Mouse (Mus musculus) Muller cell, postnatal 12 days (primary cell): ENCODE measurements at regions not wholly inside any gene's neighbourhood (a gene's known extent, or its start where the extent isn't known, plus 50 kb on each side); places are given as distances from the start of the nearest gene placed in this dataset.
A peak's percentile ranks its signal among the peaks of the same experiment; 100 is the strongest.

Source experiments
- DNase-seq: peaks from one replicate; pipeline ENCODE4 v3.0.0-alpha.2; 2015; ENCODE audit errors: inconsistent ontology term

DNA sequence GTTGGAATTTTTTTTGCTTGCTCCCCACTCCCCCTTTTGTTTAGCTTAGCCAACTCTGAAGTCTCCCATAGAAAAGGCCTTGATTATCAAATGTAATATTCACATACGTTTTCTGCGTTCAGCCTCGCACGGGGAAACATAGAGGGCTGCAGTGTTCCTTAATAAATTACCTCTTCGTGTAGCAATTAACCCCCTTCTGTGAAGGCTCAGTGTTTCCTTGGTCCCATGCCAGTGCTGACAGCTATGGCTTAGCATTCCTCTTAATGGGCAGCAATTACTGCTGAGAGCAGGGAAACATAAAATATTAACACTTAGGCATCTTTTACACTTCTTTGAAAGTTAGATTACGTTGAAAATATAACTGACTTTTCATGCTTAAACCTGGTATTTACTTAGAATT lies 282.9 kb downstream of the Lyplal1 start:
- DNase-seq: peak; percentile 46

DNA sequence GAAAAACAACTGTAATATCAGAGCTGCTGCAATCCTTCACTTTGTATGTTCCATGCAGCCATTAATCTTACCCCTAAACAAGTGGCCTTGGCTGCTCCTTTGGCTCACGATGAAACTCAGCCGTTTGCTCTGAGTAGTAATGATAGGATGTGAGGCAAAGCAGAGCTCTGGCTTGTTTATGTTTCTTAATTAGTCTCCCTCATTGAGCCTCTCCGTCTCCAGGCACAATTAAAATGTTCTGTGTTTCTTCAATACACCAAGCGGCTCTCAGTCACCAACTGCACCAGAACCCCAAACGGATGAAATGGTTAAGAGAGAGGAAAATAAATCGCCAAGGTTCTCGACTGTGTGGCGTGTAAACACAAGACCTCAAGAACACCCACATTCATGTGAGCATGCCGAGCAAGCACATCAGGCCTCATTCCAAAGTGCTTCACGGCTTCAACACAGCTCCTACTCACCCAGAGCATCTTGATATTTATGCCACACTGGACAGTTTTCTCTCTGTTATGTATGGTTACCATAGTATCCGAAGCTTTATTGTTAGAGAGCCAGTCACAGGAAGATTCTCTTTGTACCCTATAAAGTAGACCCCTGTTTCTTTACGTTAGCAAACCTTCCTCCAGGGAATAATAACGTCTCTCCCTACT lies 280.4 kb downstream of the Lyplal1 start:
- DNase-seq: no peak

DNA sequence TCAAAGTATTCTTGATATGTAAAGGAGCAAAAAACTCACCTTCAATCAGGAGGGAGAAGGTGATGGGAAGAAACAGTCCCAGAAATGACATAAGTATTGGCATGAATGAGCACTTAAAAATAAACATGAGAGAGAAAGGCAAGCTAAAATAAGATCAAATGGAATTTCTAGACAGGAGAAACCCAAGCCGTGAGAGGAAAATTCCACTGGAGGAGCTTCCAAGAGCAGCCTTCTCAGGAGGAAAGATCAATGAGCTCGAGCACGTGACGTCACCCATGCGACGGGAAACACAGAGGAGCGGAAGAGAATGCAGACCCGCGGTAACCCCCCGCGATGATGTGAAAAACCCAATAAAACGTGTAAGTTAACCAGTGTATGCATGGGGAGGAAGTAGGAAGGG lies 274.6 kb downstream of the Lyplal1 start:
- no peak for DNase-seq

DNA sequence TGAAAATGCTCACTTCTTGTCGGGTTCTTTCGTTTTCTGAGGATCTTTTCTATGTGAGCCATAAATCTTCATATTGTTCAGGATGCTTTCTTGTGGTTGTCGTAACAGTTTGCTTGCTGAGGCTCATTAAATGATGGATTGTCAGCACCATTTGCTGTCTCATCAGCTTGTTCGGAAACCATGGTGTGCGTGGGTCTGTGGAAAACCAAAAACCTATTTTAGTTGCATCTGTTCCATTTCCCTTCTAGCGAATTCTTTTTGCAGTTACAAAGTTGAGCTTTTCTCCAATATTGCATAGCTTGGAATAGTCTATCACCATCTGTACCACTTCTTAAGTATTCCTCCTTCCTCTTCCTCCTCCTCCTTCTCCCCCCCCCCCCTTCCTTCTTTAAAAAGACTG lies 269.9 kb downstream of the Lyplal1 start:
- no peak for DNase-seq

DNA sequence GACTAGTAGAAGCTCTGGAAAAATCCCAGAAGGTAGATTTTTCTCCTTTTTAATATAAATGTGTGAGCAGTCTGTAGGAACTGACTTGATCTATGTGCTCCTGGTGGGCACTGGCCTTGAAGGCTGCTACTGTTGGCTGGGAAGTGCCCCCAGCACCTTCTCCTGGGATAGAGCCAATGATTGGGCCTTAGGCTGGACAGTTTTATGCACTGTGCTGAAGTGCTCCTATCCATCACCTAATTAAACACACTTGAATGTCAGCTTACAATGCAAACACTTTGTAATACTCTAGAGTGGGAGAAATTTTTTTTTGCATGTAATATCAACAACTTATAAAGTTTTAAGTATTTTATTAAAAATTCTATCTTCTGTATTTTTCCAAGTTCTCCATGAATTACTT lies 266.5 kb downstream of the Lyplal1 start:
- no peak for DNase-seq

DNA sequence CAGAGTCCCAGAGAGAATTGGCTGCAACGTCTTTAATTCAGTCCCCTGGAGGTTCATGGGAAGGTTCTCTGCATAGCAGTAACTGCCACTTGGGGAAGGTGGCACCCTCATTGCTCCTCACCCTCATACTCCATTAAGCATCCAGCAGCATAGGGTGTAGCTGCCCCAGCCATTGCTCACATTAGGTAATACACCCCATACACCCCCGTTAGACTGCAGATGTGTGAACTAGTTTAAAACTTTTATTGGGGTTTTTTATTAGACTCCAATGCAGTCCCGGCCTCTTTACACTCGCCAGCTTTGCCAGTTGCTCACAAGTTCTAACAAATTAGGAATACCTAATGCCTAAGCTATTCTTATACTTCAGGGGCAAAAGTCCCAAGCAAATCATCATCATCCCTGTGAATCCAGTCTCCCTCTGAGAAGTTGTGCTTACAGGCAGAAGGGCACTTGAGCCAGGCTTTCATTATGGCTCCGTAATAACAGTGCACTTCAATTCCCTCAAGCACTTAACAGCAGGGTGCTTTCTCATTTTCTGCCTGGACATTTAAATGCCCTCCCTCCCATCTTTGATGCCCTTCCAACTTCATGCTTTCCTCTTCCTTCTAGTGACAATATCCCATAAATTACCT lies 265.7 kb downstream of the Lyplal1 start:
- DNase-seq: no peak

DNA sequence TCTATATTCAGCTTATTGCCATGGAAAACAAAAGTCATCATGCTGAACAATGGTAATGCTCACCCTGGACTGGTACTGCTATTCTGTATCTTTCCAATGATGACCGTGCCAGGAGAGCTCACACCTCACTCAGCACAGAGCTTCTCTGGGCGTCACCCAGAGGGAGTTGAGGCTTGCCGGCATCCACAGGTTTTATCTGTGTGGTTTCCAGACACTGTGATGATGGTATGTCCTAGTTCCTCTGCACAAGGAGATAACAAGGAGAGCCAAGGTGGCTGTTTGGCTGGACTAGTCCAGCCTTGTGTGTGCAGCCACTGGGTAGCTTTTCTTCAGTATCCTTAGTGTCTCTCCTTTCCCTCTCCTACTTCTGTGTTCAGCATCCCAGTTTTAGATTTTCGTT lies 255.4 kb downstream of the Lyplal1 start:
- DNase-seq: no peak

DNA sequence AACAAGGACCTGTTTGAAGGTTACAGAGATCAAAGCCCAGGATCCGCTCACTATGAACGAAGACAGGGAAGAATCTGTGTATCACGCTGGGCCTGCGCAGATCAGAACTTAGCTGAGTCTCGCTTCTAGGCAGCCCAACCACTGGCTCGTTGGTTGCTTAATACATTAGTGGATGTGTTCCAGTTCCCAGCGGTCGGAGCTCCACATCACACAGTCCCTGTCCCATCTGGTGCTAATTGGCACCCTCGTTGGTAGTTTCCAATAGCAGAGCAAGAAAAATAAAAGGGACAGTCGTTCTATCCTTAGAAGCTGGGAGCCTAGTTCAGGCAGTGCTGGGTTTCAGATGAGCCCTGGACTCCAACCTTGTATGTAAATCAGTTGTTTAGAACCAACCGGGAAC lies 251.2 kb downstream of the Lyplal1 start:
- DNase-seq: no peak

DNA sequence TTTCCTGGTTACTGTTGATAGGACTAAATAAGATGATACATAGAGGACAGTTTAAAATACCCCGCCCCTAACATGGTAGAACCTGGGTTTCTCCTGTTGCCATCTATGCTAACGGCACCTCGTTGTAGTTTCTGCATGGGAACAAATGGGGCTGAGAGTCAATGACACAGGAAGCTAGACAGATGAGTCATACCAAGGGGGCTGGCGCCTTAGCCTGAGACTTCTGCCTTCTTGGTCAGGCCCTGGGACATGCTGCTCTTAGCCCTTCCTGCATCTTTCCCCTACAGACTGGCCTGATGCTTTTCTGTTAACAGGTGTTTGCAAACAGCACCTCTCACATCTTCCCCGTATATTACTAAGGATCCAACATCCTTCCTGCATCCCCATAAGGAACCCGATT lies 250.5 kb downstream of the Lyplal1 start:
- no peak for DNase-seq

DNA sequence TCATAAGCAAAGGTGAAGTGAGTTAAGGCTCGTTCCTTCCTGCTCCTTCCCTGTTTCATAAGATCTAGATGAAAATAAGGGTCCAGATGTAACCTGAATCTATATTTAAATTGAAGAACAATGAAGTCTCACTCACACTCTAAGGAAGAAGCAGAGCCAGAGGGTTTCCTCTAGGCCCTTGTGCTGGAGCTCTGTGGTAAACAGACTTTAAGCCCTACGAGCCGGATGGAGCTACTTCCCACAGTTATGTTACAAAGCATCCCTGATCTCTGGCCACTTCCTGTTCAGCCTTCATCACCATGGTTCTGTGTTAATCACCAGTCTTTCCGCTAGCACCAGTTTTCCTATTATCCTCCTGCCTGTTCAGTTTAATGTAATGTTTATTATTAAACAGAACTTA lies 250.1 kb downstream of the Lyplal1 start:
- no peak for DNase-seq

DNA sequence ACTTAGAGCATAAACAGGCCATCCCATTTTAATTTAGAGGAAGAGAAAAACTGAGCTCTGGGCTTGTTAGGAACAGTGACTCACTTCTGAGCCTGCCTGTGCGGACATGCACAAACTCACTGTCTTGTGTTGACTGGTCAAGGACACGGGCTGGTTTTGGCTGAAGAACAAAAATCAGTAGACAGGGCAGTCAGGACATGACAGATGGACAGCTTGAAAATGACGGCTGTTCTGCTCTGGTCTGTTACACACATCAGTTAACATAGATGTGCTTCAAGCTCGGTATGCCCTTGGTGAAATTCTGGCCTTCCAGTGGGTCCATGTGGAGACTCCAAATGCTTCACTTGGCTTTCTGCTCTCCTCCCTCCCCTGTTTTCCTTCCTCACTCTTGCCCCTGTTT lies 248.4 kb downstream of the Lyplal1 start:
- DNase-seq: no peak

DNA sequence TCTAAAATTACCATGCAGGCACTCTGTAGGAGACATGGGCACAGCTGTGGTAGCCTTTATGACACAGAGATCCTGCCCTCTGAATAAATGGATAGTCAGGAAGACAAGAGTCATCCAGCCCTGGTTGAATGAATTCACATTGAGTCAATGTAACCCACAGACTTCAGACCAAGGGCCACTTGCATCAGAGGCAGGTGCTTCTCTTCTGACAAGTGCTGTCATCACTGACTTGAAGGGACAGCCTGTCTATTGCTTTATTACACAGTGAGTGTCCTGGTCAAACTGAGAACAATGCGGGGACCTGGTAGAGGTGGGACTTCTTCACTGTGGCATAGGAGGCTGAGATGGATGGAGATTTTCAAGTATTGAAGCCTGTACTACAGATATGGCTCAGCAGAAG lies 230.1 kb downstream of the Lyplal1 start:
- DNase-seq: no peak

DNA sequence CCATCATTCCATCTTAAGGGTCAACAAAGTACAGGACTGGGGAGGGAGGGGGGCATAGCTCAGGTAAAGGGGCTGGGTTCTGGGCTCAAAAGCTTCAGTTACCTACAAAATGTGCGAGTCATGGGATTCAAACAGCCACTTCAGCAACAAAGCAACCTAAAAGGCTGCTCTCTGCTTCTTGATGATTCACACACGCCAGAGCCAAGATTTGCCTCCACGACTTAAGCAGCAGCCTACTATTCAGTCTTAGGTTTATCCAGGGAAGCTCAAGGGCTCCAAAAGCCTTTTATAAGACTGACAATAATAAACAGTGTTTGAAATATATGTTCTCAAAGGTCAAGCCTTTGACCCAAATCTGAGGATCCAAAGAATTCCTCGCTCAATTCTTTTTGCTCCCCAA lies 225.3 kb downstream of the Lyplal1 start:
- DNase-seq: no peak

DNA sequence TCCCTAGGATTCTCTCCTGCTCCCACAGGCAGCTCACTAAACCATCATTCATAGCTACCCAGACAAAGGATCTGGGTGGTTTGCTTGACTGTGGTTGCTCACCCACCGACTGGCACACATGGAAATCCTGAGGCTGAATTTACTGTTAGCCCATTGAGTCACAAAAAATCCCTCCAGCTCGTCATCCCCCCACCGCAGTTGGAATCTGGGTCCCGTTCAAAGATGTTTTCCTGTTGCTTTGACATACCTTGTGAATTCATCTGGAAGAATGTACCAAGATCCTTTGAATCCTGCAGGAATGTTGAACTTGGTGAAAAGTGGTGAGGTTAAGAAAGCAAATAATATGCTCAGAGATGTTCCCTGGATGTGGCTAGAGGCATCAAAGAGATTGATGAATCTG lies 223.7 kb downstream of the Lyplal1 start:
- peak; percentile 89 for DNase-seq

DNA sequence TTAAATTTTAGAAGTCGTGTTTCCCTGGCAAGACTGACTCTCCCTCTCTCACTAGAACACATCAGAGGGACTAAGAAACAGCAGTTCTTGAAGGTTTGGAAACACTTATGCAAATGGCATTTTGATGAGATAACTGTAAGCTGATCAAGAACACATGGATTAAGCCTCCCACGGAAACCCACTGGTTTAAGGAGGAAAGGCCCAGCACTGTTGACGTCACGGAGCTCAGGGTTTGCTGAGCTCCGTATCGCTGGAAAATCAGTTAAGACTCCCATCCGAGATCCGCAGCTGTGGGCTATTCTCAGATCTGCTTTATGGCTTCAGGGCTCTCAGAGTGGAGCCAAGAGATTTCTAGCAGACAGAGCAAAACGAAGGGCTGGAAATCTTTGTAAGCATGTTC lies 218.6 kb downstream of the Lyplal1 start:
- no peak for DNase-seq

DNA sequence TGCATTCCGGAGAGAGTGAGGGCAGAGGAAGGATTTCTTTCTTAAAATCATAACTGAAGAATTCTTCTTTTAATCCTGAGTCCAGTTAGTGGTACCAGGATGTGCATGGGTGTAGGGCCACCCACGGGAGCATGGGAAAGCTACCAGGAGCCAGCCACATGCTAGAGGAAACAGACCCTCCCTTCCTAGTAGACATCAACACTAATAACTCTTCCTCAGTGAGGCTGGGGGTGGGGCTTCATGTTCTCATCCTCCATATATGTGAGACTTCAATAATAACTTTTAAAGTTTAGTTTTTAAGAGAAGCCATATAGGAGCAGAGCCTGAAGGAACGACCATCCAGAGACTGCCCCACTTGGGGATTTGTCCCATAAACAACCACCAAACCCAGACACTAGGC lies 216.8 kb downstream of the Lyplal1 start:
- no peak for DNase-seq

DNA sequence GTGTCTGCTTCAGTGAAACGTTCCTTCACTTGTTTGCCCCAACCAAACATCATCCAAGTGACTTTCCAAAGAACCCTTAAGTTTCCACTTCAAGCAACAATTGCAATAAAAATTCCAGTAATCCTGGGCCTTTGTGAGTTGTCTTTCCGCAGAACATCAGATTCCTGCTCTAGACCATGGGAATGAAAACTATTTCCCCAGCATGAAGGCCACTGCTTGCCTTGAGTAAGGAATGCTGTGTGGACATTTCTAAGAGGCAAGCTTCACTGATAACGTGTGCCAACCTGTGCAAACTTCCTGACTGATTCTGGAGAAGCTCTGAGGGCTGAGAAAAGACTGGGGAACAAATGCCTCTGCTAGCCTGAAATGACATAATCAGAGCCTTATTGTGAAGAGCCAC lies 214.7 kb downstream of the Lyplal1 start:
- DNase-seq: no peak

DNA sequence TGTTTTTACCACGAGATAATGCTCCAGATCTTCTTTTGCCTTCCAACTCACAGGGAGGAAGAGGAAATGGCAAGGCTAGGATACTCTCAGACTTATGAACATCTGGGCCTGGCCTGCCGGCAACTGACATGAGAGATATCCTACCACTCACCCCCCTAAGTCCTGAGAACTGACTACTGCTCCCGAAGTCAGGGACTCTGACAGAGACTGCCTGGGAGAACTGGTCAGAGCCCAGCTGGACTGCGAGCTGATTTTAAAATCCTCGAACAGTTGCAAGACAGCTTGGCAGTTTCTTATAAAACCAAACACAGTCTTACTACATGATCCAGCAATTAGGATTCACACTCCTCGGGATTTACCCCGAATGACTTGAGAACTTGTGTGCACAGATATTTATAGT lies 211.4 kb downstream of the Lyplal1 start:
- no peak for DNase-seq

DNA sequence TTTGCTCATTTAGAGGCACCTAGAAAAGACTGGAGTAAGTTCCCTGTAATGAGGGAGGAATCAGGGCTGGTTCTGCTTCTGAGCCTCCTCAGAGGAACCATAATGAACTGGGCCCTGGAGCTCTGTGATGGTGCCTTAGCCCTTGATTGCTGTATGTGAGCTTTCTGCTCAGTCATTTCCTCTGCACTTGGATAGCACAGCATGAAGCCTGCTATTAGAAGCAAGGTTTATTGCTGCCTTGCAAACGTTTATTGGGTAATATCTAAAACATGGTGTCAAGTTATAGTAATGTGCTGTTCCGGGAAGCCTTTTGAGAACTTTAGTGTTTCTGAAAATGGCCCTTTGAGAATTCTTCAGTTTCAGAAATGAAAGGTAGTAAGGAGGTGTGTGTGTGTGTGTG lies 201.5 kb downstream of the Lyplal1 start:
- DNase-seq: no peak

DNA sequence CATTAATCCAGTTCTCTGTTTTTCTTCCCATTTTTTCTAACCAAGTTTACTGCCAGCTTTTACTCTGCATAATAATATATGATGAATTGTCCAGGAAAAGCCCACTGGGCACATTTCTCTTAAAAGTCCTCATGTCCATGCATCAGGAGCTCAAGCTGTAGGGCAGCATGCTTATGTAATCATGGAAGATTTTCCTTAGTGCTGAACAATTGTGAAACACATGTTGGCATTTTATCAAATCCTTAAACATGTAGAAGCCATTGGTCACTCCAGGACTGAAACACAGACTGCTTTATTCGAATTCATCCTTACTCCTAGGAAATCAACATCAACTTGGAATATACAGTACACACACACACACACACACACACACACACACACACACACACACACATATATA lies 198.4 kb downstream of the Lyplal1 start:
- DNase-seq: no peak

DNA sequence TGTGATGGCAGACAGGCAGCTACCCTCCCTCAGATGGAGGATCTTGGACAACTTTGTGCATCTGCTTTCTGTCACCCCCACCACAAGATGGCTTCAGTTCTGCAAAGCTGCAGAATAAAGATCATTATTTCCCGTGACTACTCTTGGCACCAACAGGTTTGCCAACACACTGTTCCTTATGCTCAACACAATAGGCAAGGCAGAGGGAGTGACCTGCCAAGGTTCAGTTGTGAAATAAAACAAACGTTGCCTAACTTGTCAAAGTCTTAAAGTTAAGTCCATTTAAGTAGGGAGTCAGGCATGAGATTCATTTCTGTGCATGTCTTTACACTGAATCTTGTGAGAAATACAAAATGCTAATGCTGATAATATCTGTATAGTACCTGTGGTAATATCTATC lies 193.4 kb downstream of the Lyplal1 start:
- DNase-seq: no peak

DNA sequence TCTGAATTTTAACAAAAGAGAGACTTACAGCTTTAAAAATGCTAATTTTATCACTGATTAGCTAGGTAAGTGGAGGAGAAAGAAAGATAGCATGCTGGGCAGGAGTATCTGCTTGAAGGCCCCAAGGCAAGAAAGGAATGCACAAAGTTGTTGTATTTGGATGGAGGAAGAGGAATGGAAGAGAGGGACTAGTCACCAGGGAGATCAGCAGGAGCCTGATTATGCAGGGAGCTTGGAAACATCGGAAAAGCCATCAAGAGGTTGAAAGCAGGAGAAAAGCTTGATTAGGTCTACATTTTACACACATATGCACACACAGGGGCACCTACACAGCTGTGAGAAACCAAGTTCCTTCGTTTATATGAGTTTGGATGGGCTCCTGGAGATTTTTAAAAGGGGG lies 188.1 kb downstream of the Lyplal1 start:
- DNase-seq: no peak

DNA sequence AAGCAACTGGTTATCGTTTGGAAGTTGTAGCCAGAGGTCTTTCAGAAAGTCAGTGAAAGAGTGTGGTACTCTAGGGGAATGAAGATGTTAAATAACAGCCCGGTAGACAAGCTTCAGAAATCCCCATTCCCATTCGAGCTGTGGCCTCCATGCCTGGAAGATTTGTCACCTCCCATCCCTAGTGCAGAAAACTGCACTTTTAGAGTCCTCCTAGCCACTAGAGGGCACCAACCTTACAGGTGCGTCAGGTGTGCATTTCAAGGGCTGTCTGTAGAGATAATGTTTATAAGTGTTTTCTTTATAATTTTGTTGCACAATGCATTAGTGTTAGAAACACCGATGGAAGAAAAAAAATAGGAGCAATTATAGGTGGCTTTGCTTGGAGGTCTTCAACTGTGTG lies 187.3 kb downstream of the Lyplal1 start:
- DNase-seq: no peak

DNA sequence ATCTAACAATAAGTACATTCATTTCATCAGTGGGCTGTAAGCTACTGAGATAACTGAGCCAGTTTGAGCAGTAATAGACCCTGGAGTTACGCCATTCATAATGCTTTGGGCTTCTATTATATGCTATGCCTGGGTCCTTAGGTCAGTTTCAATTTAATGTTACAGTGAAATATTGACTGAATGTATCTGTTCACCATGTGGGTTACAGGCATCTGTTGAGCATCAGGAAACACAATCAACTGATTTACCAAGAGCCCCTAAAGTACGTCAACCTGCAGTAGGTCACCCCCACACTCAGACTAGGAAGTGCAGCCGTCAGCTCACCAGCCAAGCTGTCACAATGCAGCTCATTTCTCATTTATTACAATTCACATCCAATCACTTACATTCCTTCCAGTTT lies 183.5 kb downstream of the Lyplal1 start:
- DNase-seq: no peak
